Mouse (Mus musculus): ENCODE measurements around the gene Mup4. TPM values are rescaled to one million over a fixed set of nuclear protein-coding genes. Genes with fewer than 3 reads are reported as not detected.
"Not testable (repeated sequence)": the region's sequence is repeated elsewhere in the genome, so short reads cannot be mapped to it uniquely, and the experiment has no call there.

Gene Mup4
- total RNA-seq (2021), result not detected
- long read RNA-seq, experiment 1, result 0 reads
- long read RNA-seq, experiment 2, result 0 reads

DNA sequence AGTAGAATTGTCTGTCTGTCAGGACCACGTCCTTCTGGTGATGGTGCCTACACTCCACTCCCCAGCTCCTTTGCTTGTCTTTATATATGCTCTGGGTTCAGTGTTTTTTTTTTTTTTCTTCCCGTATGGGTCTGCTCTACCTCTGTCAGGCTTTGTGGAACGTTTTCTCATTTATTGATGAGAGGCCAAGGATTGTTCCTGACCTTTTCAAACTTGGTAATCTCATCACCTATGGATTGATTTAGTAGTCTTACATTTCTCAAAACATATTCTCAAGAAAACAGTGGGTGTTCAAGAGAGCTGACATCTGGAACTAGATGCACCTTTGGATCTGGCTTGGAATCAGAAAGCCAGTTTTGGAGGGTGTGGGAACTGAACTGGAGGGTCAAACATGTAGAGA is at the start of gene Mup4:
Mup4 (minus strand) TSS at position 101 of the 400 bp plus-strand sequence.
- H3K27ac ChIP-seq, result no peak within 1 kb of the TSS
- no peak for TF ChIP-seq CTCF (conservative IDR thresholded peaks at IDR 0.05)
- no peak within 1 kb of the TSS for H3K4me3 ChIP-seq
- no peak for DNase-seq (ENCODE audit: low spot score in 2 of 2)

DNA sequence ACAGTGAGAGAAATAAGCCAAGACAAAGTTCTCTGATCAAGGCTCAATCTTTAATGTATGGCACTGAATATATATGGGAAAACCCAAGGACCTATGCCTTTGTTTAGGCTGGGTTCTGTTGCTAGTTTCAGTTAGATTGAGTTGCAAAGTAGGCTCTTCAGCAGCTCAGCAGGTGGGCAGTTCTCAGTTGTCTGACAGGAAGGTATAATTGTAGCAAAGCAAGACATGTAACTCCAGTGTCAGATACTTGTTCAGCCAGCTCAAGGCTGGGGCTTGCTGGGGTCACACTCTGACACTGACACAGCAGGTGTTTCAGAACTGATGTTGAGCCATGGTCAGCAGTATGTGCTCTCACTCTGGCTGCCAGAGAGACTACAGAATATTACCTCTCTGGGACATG is 37.4 kb upstream of the Mup4 start:
- DNase-seq (ENCODE audit: low spot score in 2 of 2); H3K4me3 ChIP-seq; H3K27ac ChIP-seq: not testable (repeated sequence)

GRCm38 (mm10) chr4:59963405-59964344 is 3.2 kb upstream of the Mup4 start, which contains the start of gene Mup6:
Gene Mup6 (plus strand): TSS chr4:59964294.
- no peak for DNase-seq (ENCODE audit: low spot score in 2 of 2)
- H3K27ac ChIP-seq, result no peak within 1 kb of the TSS
- no peak within 1 kb of the TSS for H3K4me3 ChIP-seq
- TF ChIP-seq CTCF (conservative IDR thresholded peaks at IDR 0.05), result no peak

DNA sequence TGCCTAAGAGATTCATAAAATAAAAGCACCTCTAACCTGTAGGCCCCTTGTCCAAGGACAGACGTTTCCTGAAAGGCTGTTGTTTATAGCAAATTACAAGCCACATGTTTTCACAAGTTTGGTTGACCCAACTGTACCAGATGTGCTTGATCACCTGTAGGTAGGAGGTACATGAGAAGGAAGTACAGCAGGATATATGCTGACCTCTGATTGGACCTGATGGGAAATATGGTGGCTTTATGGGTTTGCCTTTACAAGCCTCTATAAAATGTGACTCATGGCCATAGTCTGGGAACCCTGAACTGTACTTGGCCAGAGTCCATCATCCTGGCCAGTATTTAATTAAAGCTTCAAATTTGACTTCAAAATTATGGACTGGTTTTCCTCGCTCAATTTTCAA is 23.0 kb downstream of the Mup4 start:
- no peak for DNase-seq (ENCODE audit: low spot score in 2 of 2)
- Histone ChIP-seq H3K4me3 (no peak overlapping the region), H3K27ac (no peak overlapping the region)
- TF ChIP-seq CTCF (conservative IDR thresholded peaks at IDR 0.05), result no peak

DNA sequence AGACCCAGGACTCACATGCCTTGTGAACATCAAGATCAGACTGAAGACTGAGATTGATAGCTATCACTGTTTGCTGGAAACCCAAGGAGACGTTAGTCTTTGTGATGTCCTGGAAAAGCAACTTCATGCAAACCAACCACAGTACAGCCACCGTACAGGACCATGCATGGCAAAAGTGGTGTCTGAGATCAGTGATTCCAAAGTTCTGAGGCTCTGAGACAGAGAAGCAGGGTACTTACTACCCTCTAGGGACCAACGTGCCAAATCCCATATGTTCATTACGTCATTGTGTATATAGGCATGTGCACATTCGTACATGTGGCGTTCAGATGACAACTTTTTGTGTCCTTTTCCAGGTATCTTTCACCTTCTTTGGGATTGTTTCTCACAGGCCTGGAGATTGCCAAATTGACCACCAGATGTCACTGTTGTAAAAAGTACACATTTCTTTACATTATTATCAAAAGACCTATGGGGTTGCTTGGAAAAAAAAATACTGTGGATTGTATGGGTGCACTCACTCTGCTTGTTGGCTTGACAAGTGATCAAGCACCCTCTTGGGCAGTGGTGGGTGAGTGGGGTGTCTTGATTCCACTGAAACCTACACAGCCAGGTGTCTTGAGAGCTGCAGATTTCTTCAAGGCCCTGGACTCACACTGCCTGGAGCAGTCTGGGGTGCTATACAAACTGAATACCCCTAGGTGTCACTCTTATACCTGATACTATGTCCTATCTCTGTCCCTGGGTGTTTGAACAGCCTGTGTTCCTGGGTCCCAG is 27.8 kb downstream of the Mup4 start:
- Histone ChIP-seq H3K27ac (no peak overlapping the region), H3K4me3 (no peak overlapping the region)
- peak; percentile 68 for TF ChIP-seq CTCF (conservative IDR thresholded peaks at IDR 0.05)
- DNase-seq (ENCODE audit: low spot score in 2 of 2), result no peak

DNA sequence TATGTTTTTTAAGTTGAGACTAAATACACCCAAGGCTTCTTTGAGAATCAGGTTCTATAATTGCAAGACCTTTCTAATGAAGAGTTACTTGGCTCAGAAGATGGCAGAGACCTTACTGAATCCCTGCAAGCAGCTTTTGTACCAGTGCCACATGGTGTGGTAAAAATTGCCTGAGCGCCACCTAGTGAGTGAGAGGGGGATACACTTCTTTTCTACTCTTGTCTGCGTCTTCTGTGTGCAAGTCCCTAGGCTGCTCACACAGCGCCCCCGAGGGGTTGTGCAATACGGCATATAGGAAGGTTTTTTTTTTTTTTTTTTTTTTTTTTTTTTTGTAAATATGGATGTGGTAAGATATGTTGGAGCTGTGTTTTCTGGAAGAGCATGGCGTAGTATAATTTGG is 32.2 kb downstream of the Mup4 start:
- DNase-seq (ENCODE audit: low spot score in 2 of 2), result peak; percentile 69 to 73
- peak; percentile 87 for TF ChIP-seq CTCF (conservative IDR thresholded peaks at IDR 0.05)

GRCm38 (mm10) chr4:59927666-59928065 is 32.8 kb downstream of the Mup4 start:
- TF ChIP-seq CTCF (conservative IDR thresholded peaks at IDR 0.05), result no peak

More for the DNA sequence above, 32.2 kb downstream of the Mup4 start:
- Histone ChIP-seq H3K4me3 (no peak overlapping the region), H3K27ac (no peak overlapping the region)

GRCm38 (mm10) chr4:59925082-59925481 is 35.4 kb downstream of the Mup4 start:
- Histone ChIP-seq H3K27ac (no peak overlapping the region), H3K4me3 (no peak overlapping the region)
- no peak for TF ChIP-seq CTCF (conservative IDR thresholded peaks at IDR 0.05)
- no peak for DNase-seq (ENCODE audit: low spot score in 2 of 2)

More at GRCm38 (mm10) chr4:59927666-59928065, 32.8 kb downstream of the Mup4 start:
- no peak for DNase-seq (ENCODE audit: low spot score in 2 of 2)
- no peak overlapping the region for H3K4me3 ChIP-seq
- H3K27ac ChIP-seq, result no peak overlapping the region

DNA sequence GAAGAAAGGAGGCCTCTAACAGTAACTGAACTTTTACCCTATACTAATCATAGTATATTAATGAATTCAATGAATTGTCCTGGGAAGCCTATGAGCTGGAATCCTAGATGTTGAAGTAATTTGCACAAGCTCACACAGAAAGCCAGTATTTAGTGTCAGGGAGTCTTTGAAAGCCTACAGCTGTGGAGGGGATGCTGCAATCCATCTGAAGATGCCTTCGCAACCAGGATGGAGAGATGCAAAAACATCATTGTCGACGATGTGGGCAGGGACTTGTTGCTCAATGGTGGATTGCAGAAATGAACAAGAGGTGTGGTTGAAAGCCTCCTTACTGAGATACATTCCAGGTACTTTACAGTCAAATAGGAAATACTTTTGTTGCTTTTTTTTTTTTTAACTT is 42.5 kb downstream of the Mup4 start:
- Histone ChIP-seq H3K4me3 (no peak overlapping the region), H3K27ac (no peak overlapping the region)
- TF ChIP-seq CTCF (conservative IDR thresholded peaks at IDR 0.05), result no peak
- no peak for DNase-seq (ENCODE audit: low spot score in 2 of 2)

GRCm38 (mm10) chr4:59914608-59915403 is 45.7 kb downstream of the Mup4 start, which contains the start of gene Slc46a2:
Gene Slc46a2 (minus strand): TSS chr4:59915056.
- no peak for DNase-seq (ENCODE audit: low spot score in 2 of 2)
- H3K4me3 ChIP-seq, result no peak within 1 kb of the TSS
- TF ChIP-seq CTCF (conservative IDR thresholded peaks at IDR 0.05), result no peak
- H3K27ac ChIP-seq, result no peak within 1 kb of the TSS

DNA sequence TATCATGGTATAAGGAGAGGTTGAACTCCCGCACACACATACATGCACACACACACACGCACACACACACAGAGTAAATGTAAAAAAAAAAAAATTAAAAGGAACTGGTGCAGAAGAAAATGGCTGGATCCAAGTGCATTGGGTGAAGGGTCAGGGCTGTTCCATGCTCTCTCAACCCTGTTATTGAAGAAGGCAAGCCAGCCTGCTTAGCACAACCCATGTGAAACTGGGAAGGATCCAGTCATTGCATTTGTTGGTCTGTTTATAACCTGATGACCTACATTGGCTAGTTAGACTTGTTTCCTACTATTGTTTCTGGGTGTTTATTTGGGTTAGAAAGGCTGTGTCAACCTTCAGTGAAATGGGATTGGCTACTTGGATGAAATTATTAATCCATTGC is 51.7 kb downstream of the Mup4 start:
- TF ChIP-seq CTCF (conservative IDR thresholded peaks at IDR 0.05), result no peak
- DNase-seq (ENCODE audit: low spot score in 2 of 2), result no peak
- H3K27ac ChIP-seq, result no peak overlapping the region
- no peak overlapping the region for H3K4me3 ChIP-seq

DNA sequence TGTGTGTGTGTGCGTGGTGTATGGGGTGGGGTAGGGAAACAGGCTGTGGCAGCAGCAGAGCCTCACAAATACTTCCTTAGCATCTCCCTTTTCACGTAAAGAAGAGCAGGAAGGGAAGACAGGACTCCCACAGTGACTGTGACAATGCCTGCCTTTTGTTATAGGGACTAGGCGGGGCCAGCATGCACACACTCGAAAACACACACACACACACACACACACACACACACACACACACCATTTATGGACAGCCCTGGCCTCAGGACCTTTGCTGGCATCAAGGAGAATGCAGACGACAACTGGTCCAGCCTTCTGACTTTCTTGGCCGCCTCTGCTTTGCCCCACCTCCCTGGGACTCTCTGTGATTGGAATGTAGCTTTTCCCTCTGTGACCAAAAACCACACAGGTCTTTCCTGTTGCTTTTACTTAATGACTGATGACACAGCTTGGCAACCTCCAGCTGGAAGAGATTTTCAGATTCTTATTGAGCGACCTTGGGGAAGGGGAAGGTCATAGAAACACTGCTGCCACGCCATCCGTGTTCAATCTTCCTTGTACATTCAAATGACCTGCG is 52.8 kb downstream of the Mup4 start:
- Histone ChIP-seq H3K27ac (no peak overlapping the region), H3K4me3 (no peak overlapping the region)
- no peak for DNase-seq (ENCODE audit: low spot score in 2 of 2)
- no peak for TF ChIP-seq CTCF (conservative IDR thresholded peaks at IDR 0.05)
